Mouse (Mus musculus): ENCODE measurements around the gene Atp8a2. TPM values are rescaled to one million over a fixed set of nuclear protein-coding genes. Genes with fewer than 3 reads are reported as not detected.

The Atp8a2 gene
- polyA plus RNA-seq, 1 experiment from 2014 or later = 13.0 TPM

DNA sequence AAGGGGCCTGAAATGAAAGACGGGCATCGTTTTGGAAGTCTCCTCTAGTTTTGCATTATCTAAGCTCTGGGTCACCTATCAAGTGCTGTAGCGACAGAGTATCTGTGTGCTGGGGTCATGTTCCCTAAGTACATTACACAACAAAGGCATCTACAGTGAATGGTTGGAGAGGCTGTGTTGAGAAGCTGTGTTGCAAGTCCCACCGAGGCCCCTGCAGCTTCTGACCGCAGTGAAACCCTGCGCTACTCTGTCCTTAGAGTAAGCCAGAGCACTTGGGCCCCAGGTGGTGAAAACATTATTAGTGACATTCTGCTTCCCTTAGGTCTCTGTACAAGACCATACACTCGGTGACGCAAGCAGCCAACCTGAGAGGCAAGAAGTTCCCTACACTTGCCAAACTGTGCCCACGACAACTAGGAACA is 20.5 kb downstream of the Atp8a2 start:
- ATAC-seq (no peak), DNase-seq (ENCODE audit: low spot score) (no peak)
- peaks cover 9% of the 10 kb centered on the region for H3K4me1 ChIP-seq (ENCODE audit: control insufficient read depth, insufficient read depth, low read length)
- H3K36me3 ChIP-seq (ENCODE audit: control insufficient read depth, insufficient read depth, low read length) = no peaks in the 10 kb centered on the region
- H3K27me3 ChIP-seq (replicated peaks; ENCODE audit: control insufficient read depth, insufficient read depth, low read length) = peaks cover 11% of the 10 kb centered on the region; the same call in 1 of the 2 replicates
- peak overlapping the region; percentile 88 for H3K9ac ChIP-seq (ENCODE audit: low read length)
- H3K9me3 ChIP-seq (replicated peaks; ENCODE audit: control insufficient read depth, low read length) = no peaks in the 10 kb centered on the region
- peak overlapping the region; percentile 76 for H3K4me3 ChIP-seq (ENCODE audit: low read depth, low read length)
- H3K4me2 ChIP-seq (ENCODE audit: low read length) = peak overlapping the region; percentile 97
- 31% methylated on average over 9 of the region's 9 CpGs for WGBS
- peak overlapping the region; percentile 71; the same call in 1 of the 2 replicates for H3K27ac ChIP-seq (ENCODE audit: low read depth, low read length)

DNA sequence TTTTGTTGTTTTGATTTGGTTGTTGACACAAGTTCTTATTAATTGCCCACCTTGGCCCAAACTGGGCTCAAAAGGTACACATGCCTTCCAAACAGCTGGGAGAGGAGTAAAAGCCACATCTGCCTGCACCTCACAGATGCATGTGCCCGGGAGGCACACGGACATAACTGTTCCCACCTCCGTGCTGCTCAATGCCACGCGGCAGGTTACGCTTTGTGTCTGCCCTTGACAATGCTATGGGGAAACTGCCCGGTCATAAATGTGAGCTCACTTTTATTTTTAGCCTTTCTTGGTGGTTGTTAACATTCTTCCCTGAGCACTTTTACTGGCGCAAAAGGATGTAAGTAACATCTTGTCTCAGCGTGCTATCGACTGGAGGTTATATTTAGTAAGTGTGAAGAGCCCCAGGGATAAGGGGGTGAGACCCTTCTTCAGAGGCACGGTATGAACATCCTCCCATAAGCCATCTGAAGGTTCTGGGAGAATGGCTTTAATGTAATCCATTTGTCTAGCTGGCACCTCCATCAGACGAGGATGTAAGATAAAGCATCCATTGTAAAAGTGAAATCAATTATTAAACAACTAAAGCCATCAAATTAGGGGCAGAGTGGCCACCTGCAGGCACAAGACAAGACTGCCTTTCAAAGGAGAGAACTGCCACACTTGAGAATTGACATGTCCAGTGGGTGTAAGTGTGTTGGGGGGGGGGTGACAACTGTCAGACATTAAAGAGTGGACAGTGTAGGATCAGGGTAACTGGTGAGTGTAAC is 24.5 kb downstream of the Atp8a2 start:
- Histone ChIP-seq H3K27me3 (replicated peaks; ENCODE audit: control insufficient read depth, insufficient read depth, low read length) (0 out of 2 replicates have a peak, but pooled peaks cover 5% of the 10 kb centered on the region), H3K9ac (ENCODE audit: low read length) (no peak overlapping the region), H3K4me3 (ENCODE audit: low read depth, low read length) (no peak overlapping the region), H3K9me3 (replicated peaks; ENCODE audit: control insufficient read depth, low read length) (no peaks in the 10 kb centered on the region), H3K4me2 (ENCODE audit: low read length) (no peak overlapping the region), H3K36me3 (ENCODE audit: control insufficient read depth, insufficient read depth, low read length) (no peaks in the 10 kb centered on the region), H3K27ac (ENCODE audit: low read depth, low read length) (no peak overlapping the region), H3K4me1 (ENCODE audit: control insufficient read depth, insufficient read depth, low read length) (peaks cover 9% of the 10 kb centered on the region)
- WGBS = 55% methylated on average over 12 of the region's 12 CpGs
- peak; percentile 0 for DNase-seq (ENCODE audit: low spot score)
- no peak for ATAC-seq

DNA sequence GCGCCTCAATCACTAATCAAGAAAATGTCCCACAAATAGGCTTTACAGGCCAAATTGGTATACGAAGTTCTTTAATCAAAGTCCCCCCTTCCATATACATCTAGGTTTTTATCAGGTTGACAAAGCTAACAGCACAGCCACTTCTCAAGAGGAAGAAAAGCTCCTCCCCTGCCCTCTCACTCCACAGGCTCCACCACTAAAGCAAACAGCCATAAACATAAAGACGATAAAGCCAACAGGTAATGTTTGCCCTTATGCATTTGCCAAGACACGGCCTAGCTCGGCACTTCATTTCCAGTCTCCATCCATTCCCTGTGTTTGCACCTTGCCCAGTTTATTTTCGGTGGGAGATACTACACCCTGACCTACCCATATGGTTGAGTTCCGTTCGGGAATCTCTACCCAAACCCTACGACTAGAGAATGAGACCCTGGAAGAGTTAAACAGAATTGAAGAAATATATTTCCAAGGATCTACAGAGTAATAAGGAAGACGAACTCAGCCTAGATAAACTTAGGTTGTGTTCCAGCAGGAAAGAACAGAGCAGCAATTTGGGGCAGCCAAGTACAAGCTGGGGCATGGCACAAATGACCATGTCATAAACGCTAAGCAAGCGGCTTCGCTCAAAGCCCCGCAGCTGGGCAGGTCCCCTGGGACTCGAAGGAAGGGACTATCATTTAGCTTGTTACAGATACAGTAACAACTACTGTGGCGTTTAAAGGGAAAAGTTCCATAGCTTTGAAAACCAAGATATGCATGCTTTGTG is 26.0 kb downstream of the Atp8a2 start:
- Histone ChIP-seq H3K4me3 (ENCODE audit: low read depth, low read length) (no peak overlapping the region), H3K4me1 (ENCODE audit: control insufficient read depth, insufficient read depth, low read length) (peaks cover 9% of the 10 kb centered on the region), H3K27me3 (replicated peaks; ENCODE audit: control insufficient read depth, insufficient read depth, low read length) (0 out of 2 replicates have a peak, but pooled peaks cover 5% of the 10 kb centered on the region), H3K36me3 (ENCODE audit: control insufficient read depth, insufficient read depth, low read length) (no peaks in the 10 kb centered on the region), H3K9me3 (replicated peaks; ENCODE audit: control insufficient read depth, low read length) (no peaks in the 10 kb centered on the region), H3K27ac (ENCODE audit: low read depth, low read length) (no peak overlapping the region), H3K9ac (ENCODE audit: low read length) (no peak overlapping the region), H3K4me2 (ENCODE audit: low read length) (no peak overlapping the region)
- DNase-seq (ENCODE audit: low spot score) (no peak), ATAC-seq (no peak)
- WGBS = 92% methylated on average over 16 of the region's 16 CpGs

DNA sequence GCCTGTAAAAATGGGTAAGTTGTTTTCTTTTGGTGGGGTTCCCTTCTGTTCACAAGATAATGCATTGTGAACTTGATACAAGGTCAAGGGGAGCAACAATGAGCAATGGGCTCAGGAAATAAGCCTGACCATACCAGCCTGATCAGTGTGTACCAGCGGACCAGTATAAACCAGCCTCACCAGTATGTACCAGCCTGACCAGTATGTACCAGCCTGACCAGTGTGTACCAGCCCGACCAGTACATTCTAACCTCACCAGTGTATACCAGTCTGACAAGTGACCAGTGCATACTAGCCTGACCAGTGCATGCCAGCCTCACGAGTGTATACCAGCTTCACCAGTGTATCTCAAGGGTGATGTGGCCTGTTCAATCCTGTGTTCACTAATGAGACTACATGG is 33.6 kb downstream of the Atp8a2 start:
- no peak for ATAC-seq
- Histone ChIP-seq H3K9me3 (replicated peaks; ENCODE audit: control insufficient read depth, low read length) (no peaks in the 10 kb centered on the region), H3K4me2 (ENCODE audit: low read length) (no peak overlapping the region), H3K4me3 (ENCODE audit: low read depth, low read length) (no peak overlapping the region), H3K36me3 (ENCODE audit: control insufficient read depth, insufficient read depth, low read length) (no peaks in the 10 kb centered on the region), H3K9ac (ENCODE audit: low read length) (no peak overlapping the region), H3K27me3 (replicated peaks; ENCODE audit: control insufficient read depth, insufficient read depth, low read length) (no peaks in the 10 kb centered on the region), H3K4me1 (ENCODE audit: control insufficient read depth, insufficient read depth, low read length) (no peaks in the 10 kb centered on the region), H3K27ac (ENCODE audit: low read depth, low read length) (no peak overlapping the region)
- WGBS = 91% methylated on average over 3 of the region's 3 CpGs
- DNase-seq (ENCODE audit: low spot score) = no peak

DNA sequence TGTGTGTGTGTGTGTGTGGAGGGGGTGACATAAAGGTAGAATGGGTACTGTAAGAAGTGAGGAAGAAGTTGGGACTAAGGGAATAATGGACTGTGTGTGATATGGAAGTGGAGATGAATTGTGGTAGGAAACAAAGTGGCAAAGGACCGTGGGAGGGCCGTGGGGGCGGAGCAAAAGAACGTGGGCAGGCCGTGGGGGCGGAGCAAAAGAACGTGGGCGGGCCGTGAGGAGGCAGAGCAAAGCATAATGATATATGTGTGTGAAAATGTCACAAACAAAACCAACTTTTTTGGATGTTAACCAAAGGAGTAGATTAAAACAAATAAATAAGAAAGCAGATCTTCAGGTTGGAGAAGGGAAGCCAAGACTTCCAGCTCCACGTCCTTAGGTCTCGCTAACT is 44.6 kb downstream of the Atp8a2 start:
- WGBS = 93% methylated on average over 11 of the region's 11 CpGs
- H3K4me1 ChIP-seq (ENCODE audit: control insufficient read depth, insufficient read depth, low read length) = no peaks in the 10 kb centered on the region

DNA sequence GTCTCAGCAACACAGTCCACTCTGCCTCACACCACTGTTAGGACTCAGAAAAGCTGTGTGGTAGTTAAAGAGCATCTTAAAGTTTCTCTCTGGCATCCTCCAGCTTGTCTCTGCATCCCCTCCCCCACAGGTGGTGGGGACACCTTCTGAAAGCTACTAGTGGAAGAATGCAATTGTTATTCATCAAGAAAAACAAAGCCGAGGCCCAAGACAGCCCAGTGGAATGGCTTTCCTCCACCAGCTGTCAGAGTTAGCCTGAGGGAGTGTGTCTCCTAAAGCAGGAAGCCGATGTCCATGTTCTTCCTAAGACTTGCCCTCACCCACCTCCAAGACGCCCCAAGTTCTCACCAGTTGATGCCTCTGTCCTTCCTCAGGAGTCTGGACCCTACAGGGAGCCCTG is 48.1 kb downstream of the Atp8a2 start:
- DNase-seq (ENCODE audit: low spot score) = no peak
- WGBS = 68% methylated on average over 3 of the region's 3 CpGs
- Histone ChIP-seq H3K4me1 (ENCODE audit: control insufficient read depth, insufficient read depth, low read length) (no peaks in the 10 kb centered on the region), H3K36me3 (ENCODE audit: control insufficient read depth, insufficient read depth, low read length) (no peaks in the 10 kb centered on the region), H3K9me3 (replicated peaks; ENCODE audit: control insufficient read depth, low read length) (no peaks in the 10 kb centered on the region), H3K4me3 (ENCODE audit: low read depth, low read length) (no peak overlapping the region), H3K27ac (ENCODE audit: low read depth, low read length) (no peak overlapping the region), H3K27me3 (replicated peaks; ENCODE audit: control insufficient read depth, insufficient read depth, low read length) (no peaks in the 10 kb centered on the region), H3K9ac (ENCODE audit: low read length) (no peak overlapping the region), H3K4me2 (ENCODE audit: low read length) (no peak overlapping the region)
- ATAC-seq = no peak

More for the DNA sequence above, 44.6 kb downstream of the Atp8a2 start:
- no peak for DNase-seq (ENCODE audit: low spot score)
- Histone ChIP-seq H3K9me3 (replicated peaks; ENCODE audit: control insufficient read depth, low read length) (no peaks in the 10 kb centered on the region), H3K27ac (ENCODE audit: low read depth, low read length) (no peak overlapping the region), H3K9ac (ENCODE audit: low read length) (no peak overlapping the region), H3K4me2 (ENCODE audit: low read length) (no peak overlapping the region), H3K27me3 (replicated peaks; ENCODE audit: control insufficient read depth, insufficient read depth, low read length) (no peaks in the 10 kb centered on the region), H3K36me3 (ENCODE audit: control insufficient read depth, insufficient read depth, low read length) (no peaks in the 10 kb centered on the region), H3K4me3 (ENCODE audit: low read depth, low read length) (no peak overlapping the region)
- no peak for ATAC-seq

DNA sequence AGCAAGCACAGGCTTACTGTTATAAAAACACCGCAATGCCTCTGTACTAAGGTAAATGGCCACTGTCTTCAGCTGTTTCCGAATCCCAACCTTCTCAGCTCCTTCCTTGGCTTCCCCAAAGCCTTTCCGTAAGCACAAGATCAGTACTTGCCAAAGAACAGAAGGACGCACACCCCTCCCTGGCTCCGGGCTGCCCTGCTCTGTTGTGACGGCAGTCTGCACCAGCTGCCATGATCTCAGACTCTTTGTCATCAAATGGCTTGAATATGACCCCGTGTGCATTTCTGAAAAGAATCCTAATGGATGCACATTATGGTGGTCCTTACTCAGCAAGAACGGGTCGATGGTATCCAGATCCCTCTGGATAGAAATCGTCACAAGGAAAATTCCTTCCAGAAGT is 53.7 kb downstream of the Atp8a2 start:
- no peak for ATAC-seq
- H3K4me3 ChIP-seq (ENCODE audit: low read depth, low read length) = no peak overlapping the region
- H3K27ac ChIP-seq (ENCODE audit: low read depth, low read length) = no peak overlapping the region
- H3K9me3 ChIP-seq (replicated peaks; ENCODE audit: control insufficient read depth, low read length) = no peaks in the 10 kb centered on the region
- 85% methylated on average over 10 of the region's 10 CpGs for WGBS
- no peak overlapping the region for H3K4me2 ChIP-seq (ENCODE audit: low read length)
- no peaks in the 10 kb centered on the region for H3K36me3 ChIP-seq (ENCODE audit: control insufficient read depth, insufficient read depth, low read length)
- no peaks in the 10 kb centered on the region for H3K4me1 ChIP-seq (ENCODE audit: control insufficient read depth, insufficient read depth, low read length)
- H3K9ac ChIP-seq (ENCODE audit: low read length) = no peak overlapping the region
- peak; percentile 7 for DNase-seq (ENCODE audit: low spot score)
- H3K27me3 ChIP-seq (replicated peaks; ENCODE audit: control insufficient read depth, insufficient read depth, low read length) = no peaks in the 10 kb centered on the region

DNA sequence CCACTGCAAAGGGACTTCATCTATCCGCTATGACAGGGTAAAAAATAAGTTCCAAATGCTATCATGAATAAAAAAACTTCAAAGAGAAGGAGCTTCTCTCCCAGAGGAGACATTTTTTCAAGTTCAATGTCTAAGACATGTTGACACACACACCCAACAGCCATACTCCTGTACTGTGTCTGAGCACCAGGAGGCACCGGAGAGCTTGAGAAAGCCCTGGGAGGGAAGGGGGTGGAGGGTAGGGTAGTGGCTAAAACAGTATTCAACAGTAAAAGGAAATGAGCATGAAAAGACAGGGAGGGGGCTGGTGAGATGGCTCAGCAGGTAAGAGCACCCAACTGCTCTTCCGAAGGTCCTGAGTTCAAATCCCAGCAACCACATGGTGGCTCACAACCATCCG is 58.6 kb downstream of the Atp8a2 start:
- DNase-seq (ENCODE audit: low spot score) (no peak), ATAC-seq (no peak)
- 91% methylated on average over 3 of the region's 4 CpGs for WGBS
- H3K4me3 ChIP-seq (ENCODE audit: low read depth, low read length) = no peak overlapping the region
- H3K9me3 ChIP-seq (replicated peaks; ENCODE audit: control insufficient read depth, low read length) = no peaks in the 10 kb centered on the region
- H3K27ac ChIP-seq (ENCODE audit: low read depth, low read length) = no peak overlapping the region
- no peaks in the 10 kb centered on the region for H3K27me3 ChIP-seq (replicated peaks; ENCODE audit: control insufficient read depth, insufficient read depth, low read length)
- H3K4me1 ChIP-seq (ENCODE audit: control insufficient read depth, insufficient read depth, low read length) = no peaks in the 10 kb centered on the region
- no peak overlapping the region for H3K4me2 ChIP-seq (ENCODE audit: low read length)
- H3K36me3 ChIP-seq (ENCODE audit: control insufficient read depth, insufficient read depth, low read length) = no peaks in the 10 kb centered on the region
- H3K9ac ChIP-seq (ENCODE audit: low read length) = no peak overlapping the region

DNA sequence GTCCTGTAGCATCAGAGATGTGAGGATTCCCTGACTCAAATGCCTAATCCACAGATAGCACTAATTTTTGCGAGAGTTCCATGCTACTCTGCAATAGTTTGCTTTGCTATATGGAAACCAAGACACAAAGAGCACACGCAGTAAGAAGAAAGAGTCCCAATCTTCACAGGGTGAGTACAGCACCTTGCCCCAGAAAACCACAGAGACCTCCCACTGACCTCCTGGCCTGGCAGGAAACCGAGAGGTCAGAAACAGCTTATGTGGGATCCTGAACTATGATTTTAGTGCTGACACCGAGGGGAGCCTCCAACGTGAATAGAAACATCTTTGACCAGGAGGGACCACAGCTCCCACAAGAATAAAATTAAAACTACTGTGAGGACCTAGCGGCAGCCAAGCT is 59.2 kb downstream of the Atp8a2 start:
- Histone ChIP-seq H3K4me3 (ENCODE audit: low read depth, low read length) (no peak overlapping the region), H3K9ac (ENCODE audit: low read length) (no peak overlapping the region), H3K4me1 (ENCODE audit: control insufficient read depth, insufficient read depth, low read length) (no peaks in the 10 kb centered on the region), H3K27me3 (replicated peaks; ENCODE audit: control insufficient read depth, insufficient read depth, low read length) (no peaks in the 10 kb centered on the region), H3K4me2 (ENCODE audit: low read length) (no peak overlapping the region), H3K27ac (ENCODE audit: low read depth, low read length) (no peak overlapping the region), H3K36me3 (ENCODE audit: control insufficient read depth, insufficient read depth, low read length) (no peaks in the 10 kb centered on the region), H3K9me3 (replicated peaks; ENCODE audit: control insufficient read depth, low read length) (no peaks in the 10 kb centered on the region)
- 85% methylated on average over 6 of the region's 6 CpGs for WGBS
- ATAC-seq = no peak
- DNase-seq (ENCODE audit: low spot score) = no peak
